Mouse (Mus musculus) adipocyte (in vitro differentiated cells): Measurements from ENCODE around the gene Zic4.

Source experiments
- DNase-seq: peaks from one replicate; pipeline ENCODE4 v3.0.0-alpha.2; 2016; ENCODE audit warnings: low spot score

Zic4 gene

DNA sequence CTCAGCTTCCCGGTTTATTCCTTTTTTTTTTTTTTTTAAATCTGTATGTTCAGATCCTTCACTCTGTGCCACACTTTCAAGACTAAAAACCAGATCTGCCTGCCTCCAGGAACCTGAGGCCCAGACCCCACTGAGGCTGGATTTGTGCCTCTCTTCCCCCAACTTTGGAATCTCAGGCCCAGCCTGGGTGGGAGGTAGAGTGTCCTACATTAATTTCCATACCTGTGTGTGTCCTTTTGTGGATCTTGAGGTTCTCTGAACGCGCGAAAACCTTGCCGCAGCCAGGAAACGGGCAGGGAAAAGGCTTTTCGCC lies 1.6 kb downstream of the Zic4 start:
- DNase-seq: no peak

- DNase-seq: no peak
Measured at GRCm38 (mm10) chr9:91364127-91364970, 2.1 kb downstream of the Zic4 start.

- no peak for DNase-seq
Measured at GRCm38 (mm10) chr9:91364971-91365501, 2.8 kb downstream of the Zic4 start.

DNA sequence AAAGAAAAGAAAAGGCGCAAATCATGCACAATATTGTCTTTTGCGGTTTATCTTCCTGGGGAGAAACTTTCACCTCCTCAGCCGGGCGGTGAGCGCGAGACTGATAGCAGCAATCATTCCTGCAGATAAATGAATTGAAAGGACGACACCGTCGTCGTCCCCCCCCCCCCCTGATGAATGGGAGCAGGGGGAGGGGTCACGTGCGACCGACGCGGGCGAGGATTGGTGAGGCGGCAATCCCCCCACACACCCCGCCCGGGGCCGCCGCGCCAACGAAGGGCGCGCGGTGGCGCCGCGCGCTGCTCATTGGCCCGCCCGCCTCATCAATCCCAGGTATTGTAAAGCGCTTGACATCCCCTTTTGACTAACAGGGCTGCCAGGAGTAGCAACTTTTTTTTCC lies 3.5 kb downstream of the Zic4 start, which contains the start of gene Zic1:
Gene Zic1, minus strand, starts transcription at position 147 of the 400 bp plus-strand sequence.
- no peak for DNase-seq

DNA sequence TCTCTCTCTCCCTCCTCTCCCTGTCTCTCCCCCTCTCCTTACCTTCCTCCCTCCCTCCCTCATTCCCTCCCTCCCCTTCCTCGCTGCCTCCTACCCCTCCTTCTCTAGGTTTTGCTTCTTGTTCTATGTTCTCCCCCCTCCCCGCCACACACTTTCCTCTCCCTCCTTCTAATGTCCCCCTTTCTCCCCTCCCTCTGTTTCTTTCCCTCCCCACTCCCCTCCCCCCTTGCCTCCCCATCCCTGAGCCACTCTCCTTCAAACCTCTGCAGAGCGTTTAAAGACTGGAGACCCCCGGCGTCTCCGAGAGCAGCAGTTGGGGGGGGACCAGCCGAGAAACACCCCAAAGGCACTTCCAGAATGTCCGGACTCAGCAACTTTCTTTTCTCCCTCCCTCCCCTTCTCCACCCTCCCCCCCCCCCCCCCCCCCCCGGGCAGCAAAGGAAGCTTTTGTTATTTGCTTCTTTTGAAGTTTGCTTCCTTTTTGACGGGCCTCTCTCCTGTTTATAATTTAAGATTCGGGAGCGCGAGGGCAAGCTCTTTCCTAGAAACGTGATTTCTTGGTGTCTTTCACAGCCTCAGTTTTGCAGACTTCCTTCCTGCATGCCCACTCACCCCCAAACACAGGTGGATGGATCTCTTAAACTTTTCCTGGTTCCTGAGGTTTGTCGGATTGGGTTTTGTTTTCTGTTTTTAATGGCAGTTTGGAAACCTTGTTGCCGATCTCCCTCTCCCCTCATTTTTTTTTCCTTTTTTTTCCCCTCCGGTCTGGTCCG lies 4.2 kb downstream of the Zic4 start:
- DNase-seq: no peak

- DNase-seq: no peak
Measured at GRCm38 (mm10) chr9:91366999-91367811, 5.0 kb downstream of the Zic4 start.

GRCm38 (mm10) chr9:91368150-91368549 lies 5.9 kb downstream of the Zic4 start:
- DNase-seq: no peak

DNA sequence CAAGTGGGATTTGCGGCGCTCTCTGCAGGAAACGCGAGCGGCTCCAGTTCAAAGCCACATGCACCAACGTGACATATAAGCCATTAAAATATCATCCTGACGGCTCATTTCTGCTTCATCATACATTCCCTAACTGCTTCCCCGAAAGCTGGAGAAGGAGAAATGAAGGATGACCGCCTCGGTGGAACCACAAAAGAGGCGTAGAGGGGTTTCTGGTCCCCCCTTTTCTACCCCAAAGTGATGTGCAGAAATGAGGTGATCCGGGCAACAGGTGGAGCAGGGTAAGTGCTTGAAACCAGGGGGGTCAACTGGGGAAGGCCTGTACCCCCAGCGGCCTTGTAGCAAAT lies 6.7 kb downstream of the Zic4 start:
- DNase-seq: no peak

DNA sequence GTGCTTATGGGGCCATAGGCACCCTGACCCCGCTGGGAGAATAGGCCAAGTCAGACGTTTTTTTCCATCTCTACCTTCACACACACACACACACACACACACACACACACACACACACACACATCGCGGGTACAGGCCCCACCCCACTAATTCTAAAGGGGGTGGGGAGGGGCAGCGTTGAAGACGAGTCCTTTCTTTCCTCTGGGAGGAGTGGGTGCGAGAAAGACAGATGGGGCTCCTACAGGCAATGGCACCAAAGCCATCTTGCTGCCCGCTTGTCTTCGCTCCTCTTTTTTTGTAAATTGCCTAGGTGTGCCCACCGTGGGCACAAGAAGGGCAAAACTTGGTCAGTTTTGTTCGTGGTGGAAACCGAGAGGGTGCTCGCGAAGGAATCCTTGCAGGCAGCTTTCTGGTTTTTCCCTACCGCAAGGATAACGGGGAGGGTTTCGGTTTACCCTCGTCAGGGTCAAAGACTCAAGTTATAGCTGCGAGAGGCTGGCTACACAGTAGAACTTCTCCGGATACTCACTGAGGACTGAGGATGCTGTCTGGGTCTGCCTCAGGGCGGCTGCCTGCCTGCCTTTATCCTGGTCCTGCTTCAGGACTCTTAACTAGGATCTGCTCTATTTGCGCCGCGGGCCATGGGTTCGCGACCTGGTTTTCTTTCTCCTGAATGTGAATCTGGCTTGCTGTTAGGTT lies 7.2 kb downstream of the Zic4 start:
- no peak for DNase-seq

DNA sequence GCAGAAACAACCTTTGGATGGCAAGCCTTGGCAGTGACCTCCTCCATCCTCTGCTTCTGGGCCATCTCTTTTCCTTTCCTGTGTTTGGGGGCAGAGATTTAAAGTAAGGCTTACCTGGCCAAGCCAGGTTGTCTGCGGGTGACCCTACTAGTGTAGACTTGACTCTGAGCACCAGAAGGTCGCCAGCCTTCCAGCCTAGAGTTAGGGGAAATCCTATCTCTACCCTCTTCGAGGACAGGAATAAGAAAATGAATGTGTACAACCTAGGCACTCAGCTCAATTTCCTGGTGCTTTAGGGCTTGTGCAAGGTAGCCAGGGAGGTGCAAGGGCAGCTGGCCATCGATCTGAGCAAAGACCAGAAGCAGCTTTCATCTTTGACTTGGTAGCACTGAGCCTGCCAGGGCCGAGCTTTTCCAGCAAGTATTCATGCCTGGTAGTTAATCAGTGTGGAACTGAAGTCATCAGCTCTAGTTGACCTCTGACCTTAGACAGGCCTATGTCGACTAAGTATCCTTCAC lies 8.0 kb downstream of the Zic4 start:
- no peak for DNase-seq

GRCm38 (mm10) chr9:91371011-91371410 lies 8.8 kb downstream of the Zic4 start:
- no peak for DNase-seq

DNA sequence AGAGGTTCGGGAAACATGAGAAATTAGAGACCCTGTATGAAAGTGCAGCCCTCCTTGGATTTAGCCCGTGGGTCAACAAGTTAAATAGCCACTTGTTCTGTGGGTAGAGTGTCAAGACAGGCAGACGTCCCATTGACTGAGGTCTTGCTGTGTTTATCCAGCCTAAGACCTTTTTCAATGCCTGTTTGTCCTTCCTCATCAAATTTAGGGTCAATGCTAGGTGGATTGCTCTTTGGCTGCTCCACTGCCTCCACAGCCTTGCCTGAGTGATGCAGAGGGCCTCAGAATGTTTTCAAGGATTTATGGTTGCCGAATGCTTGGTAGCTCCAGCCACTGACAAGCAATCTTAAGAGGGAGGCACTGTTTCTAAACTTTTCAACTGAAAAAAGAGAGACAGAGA lies 9.4 kb downstream of the Zic4 start:
- DNase-seq: no peak

DNA sequence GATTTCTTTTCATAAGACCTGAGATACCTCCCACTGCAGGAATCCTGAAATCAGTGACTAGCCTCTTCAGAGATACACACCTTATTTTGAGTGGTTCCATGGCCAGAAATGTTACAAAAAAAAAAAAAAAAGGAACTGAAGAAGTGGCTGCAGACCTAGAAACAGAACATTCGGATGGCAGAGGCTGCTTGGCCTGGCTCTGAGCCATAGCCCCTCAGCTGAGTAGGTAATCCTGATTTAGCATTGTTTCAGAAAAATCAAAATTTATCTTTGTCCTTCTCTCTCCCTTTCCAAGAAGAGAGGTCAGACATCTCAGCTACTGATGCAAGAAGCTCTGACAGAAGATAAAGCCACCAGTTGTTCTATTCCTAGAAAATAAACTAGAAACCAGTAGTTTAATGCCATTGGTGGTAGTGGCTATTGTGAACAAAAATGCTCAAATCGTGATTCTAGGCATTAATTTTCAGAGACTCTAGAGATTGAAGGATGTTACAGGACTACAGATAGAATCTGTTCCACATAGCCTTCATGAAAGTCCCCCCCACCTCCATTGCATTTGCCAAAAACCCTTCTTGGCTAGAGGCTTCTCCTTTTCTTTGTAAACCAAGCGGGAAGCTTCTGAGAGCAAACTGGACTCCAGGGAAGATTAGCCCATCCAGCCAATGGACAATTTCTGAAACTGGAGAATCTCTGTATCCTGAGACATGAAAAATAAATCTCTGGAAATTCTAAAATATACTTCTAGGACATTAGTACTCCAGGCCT lies 11.8 kb downstream of the Zic4 start:
- DNase-seq: no peak

DNA sequence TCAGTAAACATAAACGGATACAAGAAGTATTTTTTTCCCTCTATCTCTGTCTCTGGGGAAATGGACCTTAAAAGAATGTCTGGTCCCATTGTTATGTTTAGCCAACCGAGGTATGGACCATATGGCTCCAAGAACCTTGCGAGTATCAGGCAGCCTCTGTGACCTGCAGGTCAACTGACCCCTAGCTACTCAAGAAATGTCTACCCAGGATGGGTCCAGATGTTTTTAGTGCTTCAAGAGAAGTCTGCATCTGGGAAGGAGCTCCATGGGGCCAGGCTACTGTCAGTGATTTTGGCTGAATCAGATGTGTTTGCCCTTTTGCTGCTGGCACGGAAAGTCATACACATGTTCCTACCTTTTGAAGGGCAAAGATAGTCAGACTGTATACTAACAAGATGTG lies 12.5 kb downstream of the Zic4 start:
- no peak for DNase-seq

DNA sequence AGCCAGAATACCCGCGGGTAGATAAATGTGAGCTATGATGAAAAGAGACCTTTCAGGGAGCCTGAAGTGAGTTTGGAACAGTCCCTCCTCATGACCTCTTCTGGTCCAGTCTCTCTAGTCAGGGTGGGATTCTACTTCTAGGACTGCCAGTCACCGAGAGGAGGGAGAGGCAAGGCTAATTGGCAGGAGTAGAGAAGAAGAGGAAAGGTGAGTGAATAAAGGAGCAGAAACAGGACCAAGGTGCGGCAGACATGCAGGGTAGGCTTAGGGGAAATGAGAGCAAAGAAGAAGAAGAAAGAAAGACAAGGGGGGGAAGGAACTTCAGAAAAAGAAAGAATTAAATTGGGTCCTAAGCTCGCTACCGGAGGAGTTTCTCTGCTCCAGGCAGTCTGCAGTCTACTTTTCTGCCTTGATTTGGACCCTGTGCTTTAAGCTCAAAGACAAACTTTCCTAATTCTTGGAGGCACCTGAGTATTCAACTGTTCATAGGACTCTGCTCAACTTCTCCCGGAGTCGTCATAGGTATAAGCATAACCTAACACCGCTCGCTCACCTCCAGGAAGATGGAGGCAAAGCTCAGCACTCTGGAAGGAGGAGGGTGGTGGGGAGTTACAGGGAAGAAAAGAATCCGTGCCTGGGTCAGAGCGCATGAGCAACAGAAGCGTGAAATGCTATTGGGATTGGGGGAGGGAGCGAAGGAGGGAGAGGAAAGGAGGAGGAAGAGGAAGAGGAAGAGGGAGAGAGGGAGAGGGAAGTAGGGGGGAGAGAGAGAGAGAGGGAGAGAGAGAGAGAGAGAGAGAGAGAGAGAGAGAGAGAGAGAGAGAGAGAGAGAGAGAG lies 15.0 kb downstream of the Zic4 start:
- DNase-seq: no peak

DNA sequence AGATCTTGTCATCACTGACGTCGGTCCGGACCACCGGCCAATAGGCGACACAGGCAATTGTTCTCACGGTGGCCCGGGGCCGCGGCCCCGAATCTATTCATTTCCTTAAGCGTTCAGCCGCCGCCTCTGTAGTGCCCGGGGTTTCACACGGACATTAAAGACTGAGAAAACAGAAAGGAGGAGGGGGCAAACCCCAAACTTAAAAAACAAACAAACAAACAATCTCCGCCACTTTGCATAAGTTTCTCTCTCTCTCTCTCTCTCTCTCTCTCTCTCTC lies 15.6 kb downstream of the Zic4 start:
- DNase-seq: no peak

DNA sequence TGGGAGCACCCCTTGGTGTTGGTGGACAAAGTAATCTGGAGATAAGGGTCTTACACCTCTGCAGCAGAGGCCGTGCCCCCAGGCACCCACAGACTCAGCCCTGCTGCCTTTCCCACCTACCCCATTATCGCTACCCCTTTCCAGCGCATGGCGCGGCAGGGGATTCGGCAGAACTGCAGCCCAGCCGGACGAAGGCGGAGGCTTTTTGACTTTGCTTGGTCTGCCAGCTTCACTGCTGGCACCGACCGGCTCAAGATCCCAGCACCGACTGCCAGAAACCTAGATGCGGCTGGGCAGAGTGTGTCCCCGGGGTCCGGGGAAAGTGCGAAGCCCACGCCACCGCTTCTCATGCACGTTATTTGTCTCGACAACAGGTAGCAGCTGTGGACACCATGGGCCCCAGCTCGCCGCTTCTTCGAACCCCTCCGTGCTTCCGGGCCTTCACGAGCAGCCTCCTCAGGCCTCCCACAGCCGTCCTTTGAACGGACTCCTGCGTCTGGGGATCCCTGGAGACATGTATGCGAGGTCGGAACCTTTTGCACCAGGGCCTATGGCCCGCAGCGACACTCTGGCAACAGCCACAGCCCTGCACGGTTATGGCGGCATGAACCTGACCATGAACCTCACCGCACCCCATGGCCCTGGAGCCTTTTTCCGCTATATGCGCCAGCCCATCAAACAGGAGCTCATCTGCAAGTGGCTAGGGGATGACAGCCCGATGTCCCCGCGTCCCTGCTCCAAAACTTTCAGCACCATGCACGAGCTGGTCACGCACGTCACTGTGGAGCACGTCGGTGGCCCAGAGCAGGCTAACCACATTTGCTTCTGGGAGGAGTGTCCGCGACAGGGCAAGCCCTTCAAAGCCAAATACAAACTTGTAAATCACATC lies 16.4 kb downstream of the Zic4 start:
- DNase-seq: no peak

DNA sequence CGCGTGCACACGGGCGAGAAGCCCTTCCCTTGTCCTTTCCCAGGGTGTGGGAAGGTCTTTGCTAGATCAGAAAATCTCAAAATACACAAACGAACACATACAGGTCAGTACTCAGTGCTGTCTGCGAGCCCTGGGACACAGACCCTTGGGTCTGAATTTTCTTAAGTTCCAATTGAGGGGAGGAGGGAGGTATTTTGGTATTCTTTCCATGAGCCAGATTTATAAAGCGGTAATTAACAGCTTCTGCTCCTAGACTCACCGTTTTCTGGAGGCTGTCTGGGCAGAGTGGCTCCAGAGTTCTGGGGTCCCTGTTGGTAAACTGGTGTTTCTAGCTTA lies 17.1 kb downstream of the Zic4 start:
- DNase-seq: no peak

- no peak for DNase-seq
Measured at GRCm38 (mm10) chr9:91379781-91380457, 17.7 kb downstream of the Zic4 start.
